In genomic region chr12:24599366-24599895, GRCm38 (mm10) we compare ENCODE assay signal across 26 mouse cellular contexts. TPM values are rescaled to one million over a fixed set of nuclear protein-coding genes. Genes with fewer than 3 reads are reported as not detected.
DNase-seq lines count a peak whose midpoint lies in the region; TF ChIP-seq lines count a peak whose summit lies in the region.
"Had no signal": no experiment of that assay in that cellular context is flagged by ENCODE, and none has a peak within 500 bp of the region (broad histone marks: within the 10 kb centered on the region; RNA-seq: fewer than 3 reads in every experiment).

No protein-coding gene starts in this region.

- H3K4me1 ChIP-seq in kidney, adult 2 months (ENCODE audit: control insufficient read depth, insufficient read depth, low read length): no peaks in the 10 kb centered on the region
- H3K4me1 ChIP-seq: embryonic facial prominence, embryonic 12.5 days; hindbrain, embryonic 12.5 days; kidney, embryonic 15.5 days; stomach, embryonic 15.5 days had no signal

- WGBS in kidney, adult 2 months: 60% methylated on average over 8 of the region's 8 CpGs

- TF ChIP-seq CTCF in brain, embryonic 14.5 days (IDR thresholded peaks at IDR 0.05; ENCODE audit: borderline replicate concordance, extremely low read depth, insufficient read depth, insufficient read length): no peak
- TF ChIP-seq CTCF in kidney, adult 2 months (conservative IDR thresholded peaks at IDR 0.05; ENCODE audit: insufficient read depth, insufficient read length, low read depth, low read length): no peak

- TF ChIP-seq POLR2A in brain, embryonic 14.5 days (IDR thresholded peaks at IDR 0.05; ENCODE audit: borderline replicate concordance, extremely low read depth, insufficient read depth, insufficient read length, poor library complexity, severe bottlenecking): no peak
- no peak for TF ChIP-seq POLR2A in kidney, adult 2 months (IDR thresholded peaks at IDR 0.05; ENCODE audit: low read depth, low read length)

- no peaks in the 10 kb centered on the region for H3K36me3 ChIP-seq in kidney, adult 2 months (ENCODE audit: control insufficient read depth, insufficient read depth, low read length)
- H3K36me3 ChIP-seq: embryonic facial prominence, embryonic 12.5 days; hindbrain, embryonic 12.5 days; kidney, embryonic 15.5 days; liver, embryonic 15.5 days; stomach, embryonic 15.5 days had no signal

- H3K4me3 ChIP-seq in kidney, adult 2 months (ENCODE audit: insufficient read depth, low read depth, low read length): no peak overlapping the region
- H3K4me3 ChIP-seq: embryonic facial prominence, embryonic 12.5 days; erythroblast, embryonic 14.5 days; hindbrain, embryonic 12.5 days; kidney, embryonic 15.5 days; liver, embryonic 15.5 days; stomach, embryonic 15.5 days had no signal

- H3K27me3 ChIP-seq in kidney, adult 2 months (replicated peaks; ENCODE audit: control insufficient read depth, insufficient read depth, low read length): no peaks in the 10 kb centered on the region
- H3K27me3 ChIP-seq: embryonic facial prominence, embryonic 12.5 days; hindbrain, embryonic 12.5 days; kidney, embryonic 15.5 days; liver, embryonic 15.5 days; stomach, embryonic 15.5 days had no signal

- peak; percentile 50 to 55 for DNase-seq in cerebellum, postnatal 10 days
- DNase-seq in cerebellum, postnatal 25 days: no peak
- DNase-seq in left cerebral cortex, postnatal 4 days: peak; percentile 23
- DNase-seq in left cerebral cortex, adult 11 months (ENCODE audit: low spot score): no peak
- DNase-seq in brain, embryonic 14.5 days (ENCODE audit: low read depth): peak; percentile 35
- DNase-seq in retina, postnatal 7 days (ENCODE audit: low read depth, low spot score): peak; percentile 20
- no peak for DNase-seq in kidney, adult 2 months
- DNase-seq in lung, postnatal 36 days: no peak
- DNase-seq: adrenal gland, adult 8-10 months; cerebellum, adult 11 months; cerebellum, adult 9-11 months; forebrain, postnatal 0 days; gastrocnemius, postnatal 14 days; heart, adult 11 months; heart, postnatal 36 days; kidney, postnatal 25 days; liver; lung, embryonic 14.5 days; lung, postnatal 14 days; right cerebral cortex, postnatal 25 days had no signal

- H3K27ac ChIP-seq in kidney, adult 2 months (ENCODE audit: insufficient read depth, low read depth, low read length): no peak overlapping the region
- H3K27ac ChIP-seq: embryonic facial prominence, embryonic 12.5 days; hindbrain, embryonic 12.5 days; kidney, embryonic 15.5 days; liver, embryonic 15.5 days; stomach, embryonic 15.5 days had no signal

- intact Hi-C loops in left cerebral cortex, postnatal 4 days (cut with DNase I): no loop called here

RNA-seq across cellular contexts. Expression of gene Grhl1, which starts 27.3 kb away (rescaled TPM):
- total RNA-seq in left cerebral cortex, postnatal 4 days (2021): 1 to 10 TPM; 3.2 to 3.7 TPM
- polyA plus RNA-seq in brain, embryonic 14.5 days (2012; rRNA removed): 1.1 and 1.3 TPM in 2 replicates
- polyA plus RNA-seq in kidney, adult 2 months (2012; rRNA removed): 0.67 and 0.72 TPM in 2 replicates

RNA-seq across cellular contexts. Expression of gene Klf11, which starts 51.6 kb away (rescaled TPM):
- 10 to 100 TPM; 23.4 to 24.8 TPM for total RNA-seq in left cerebral cortex, postnatal 4 days (2021)
- polyA plus RNA-seq in brain, embryonic 14.5 days (2012; rRNA removed): 15.1 and 19.6 TPM in 2 replicates
- 8.4 and 8.5 TPM in 2 replicates for polyA plus RNA-seq in kidney, adult 2 months (2012; rRNA removed)

Comparison
In these comparisons a context has a peak if more than half of its experiments do, and no peak if none do; other contexts are left out.
1. DNase-seq: peak in cerebellum, postnatal 10 days (2 of 2), left cerebral cortex, postnatal 4 days (single experiment), brain, embryonic 14.5 days (single experiment) and retina, postnatal 7 days (single experiment); none in cerebellum, postnatal 25 days (0 of 2), left cerebral cortex, adult 11 months (single experiment), kidney, adult 2 months (single experiment) and lung, postnatal 36 days (single experiment).